20 mouse cellular contexts compared by ENCODE assay signal in genomic region chr13:28799474-28799873, GRCm38 (mm10).
DNase-seq lines count a peak whose midpoint lies in the region; ATAC-seq and TF ChIP-seq lines count a peak whose summit lies in the region.
"Had no signal": no experiment of that assay in that cellular context is flagged by ENCODE, and none has a peak within 500 bp of the region (broad histone marks: within the 10 kb centered on the region; RNA-seq: fewer than 3 reads in every experiment).

No protein-coding gene starts in this region.

- H3K9me3 ChIP-seq in forebrain, embryonic 15.5 days: no peaks in the 10 kb centered on the region
- H3K9me3 ChIP-seq in forebrain, embryonic 14.5 days (replicated peaks; ENCODE audit: control insufficient read depth, low read length): no peaks in the 10 kb centered on the region
- H3K9me3 ChIP-seq in CH12.LX (replicated peaks; ENCODE audit: low read length): no peaks in the 10 kb centered on the region
- H3K9me3 ChIP-seq: hindbrain, embryonic 12.5 days; hindbrain, embryonic 15.5 days had no signal

- peaks cover 51% of the 10 kb centered on the region for H3K4me1 ChIP-seq in forebrain, embryonic 15.5 days
- H3K4me1 ChIP-seq in forebrain, embryonic 14.5 days (ENCODE audit: control insufficient read depth, insufficient read depth, low read length): peaks cover 22% of the 10 kb centered on the region; the same call in 1 of the 2 replicates
- no peaks in the 10 kb centered on the region for H3K4me1 ChIP-seq in CH12.LX (ENCODE audit: control insufficient read depth in 1 of 2, insufficient read depth in 2 of 2)

- no peak for TF ChIP-seq POLR2A in CH12.LX (IDR thresholded peaks at IDR 0.05; ENCODE audit: low read depth, low read length)

- TF ChIP-seq RAD21 in CH12.LX (IDR thresholded peaks at IDR 0.05; ENCODE audit: low read depth, low read length): no peak

- TF ChIP-seq CTCF in CH12.LX (conservative IDR thresholded peaks at IDR 0.05 in 1 of 2, IDR thresholded peaks at IDR 0.05 in 1 of 2; ENCODE audit: low read depth in 2 of 2, low read length in 2 of 2): no peak

- no peak for TF ChIP-seq EP300 in CH12.LX (IDR thresholded peaks at IDR 0.05; ENCODE audit: low read length)

- no peaks in the 10 kb centered on the region for H3K79me2 ChIP-seq in CH12.LX (replicated peaks; ENCODE audit: control insufficient read depth, extremely low read depth, insufficient read depth, poor library complexity, severe bottlenecking)

- H3K27me3 ChIP-seq in forebrain, embryonic 15.5 days: no peaks in the 10 kb centered on the region
- no peaks in the 10 kb centered on the region for H3K27me3 ChIP-seq in forebrain, embryonic 14.5 days (replicated peaks; ENCODE audit: control insufficient read depth, insufficient read depth, low read length)
- H3K27me3 ChIP-seq in CH12.LX (replicated peaks): no peaks in the 10 kb centered on the region
- H3K27me3 ChIP-seq: hindbrain, embryonic 12.5 days; hindbrain, embryonic 15.5 days had no signal

- no peak overlapping the region for H3K4me3 ChIP-seq in forebrain, embryonic 15.5 days
- H3K4me3 ChIP-seq in forebrain, embryonic 14.5 days (ENCODE audit: low read depth, low read length): no peak overlapping the region
- no peak overlapping the region for H3K4me3 ChIP-seq in CH12.LX (replicated peaks in 1 of 3; ENCODE audit: low read depth in 2 of 3, low read length in 2 of 3, poor library complexity in 1 of 3)
- H3K4me3 ChIP-seq: gastrocnemius, adult 2 months; hindbrain, embryonic 12.5 days; hindbrain, embryonic 15.5 days had no signal

- ATAC-seq in forebrain, embryonic 15.5 days (replicated peaks): no peak
- no peak for ATAC-seq in forebrain, embryonic 14.5 days
- ATAC-seq: activated CD4-positive, CD25-positive, alpha-beta regulatory T cell, adult 4 months; forebrain, embryonic 16.5 days had no signal

- dilution Hi-C loops in CH12.LX (cut with MboI; ENCODE audit: extremely low pct_ligation_motif_present, extremely low pct_unique_long_range_greater_than_20kb, low sequenced_read_pairs): no loop called here

- no peak overlapping the region for H3K4me2 ChIP-seq in forebrain, embryonic 15.5 days (replicated peaks)
- no peak overlapping the region for H3K4me2 ChIP-seq in forebrain, embryonic 14.5 days (ENCODE audit: low read length)
- no peak overlapping the region for H3K4me2 ChIP-seq in CH12.LX (ENCODE audit: insufficient read depth, low read depth, poor library complexity, severe bottlenecking)
- H3K4me2 ChIP-seq: heart, embryonic 11.5 days; hindbrain, embryonic 12.5 days; hindbrain, embryonic 15.5 days had no signal

- H3K9ac ChIP-seq in forebrain, embryonic 15.5 days (replicated peaks): no peak overlapping the region
- H3K9ac ChIP-seq in forebrain, embryonic 14.5 days (ENCODE audit: low read length): no peak overlapping the region
- no peak overlapping the region for H3K9ac ChIP-seq in CH12.LX (ENCODE audit: insufficient read depth, low read depth)
- H3K9ac ChIP-seq: hindbrain, embryonic 12.5 days; hindbrain, embryonic 15.5 days had no signal

- H3K27ac ChIP-seq in forebrain, embryonic 15.5 days (replicated peaks): peak overlapping the region; percentile 33; the same call in 1 of the 2 replicates
- H3K27ac ChIP-seq in forebrain, embryonic 14.5 days (ENCODE audit: low read depth, low read length): no peak overlapping the region; the same call in 1 of the 2 replicates
- H3K27ac ChIP-seq in CH12.LX (ENCODE audit: insufficient read depth, low read depth): no peak overlapping the region
- H3K27ac ChIP-seq: gastrocnemius, adult 2 months; hindbrain, embryonic 12.5 days; hindbrain, embryonic 15.5 days had no signal

- H3K36me3 ChIP-seq in forebrain, embryonic 15.5 days: no peaks in the 10 kb centered on the region
- H3K36me3 ChIP-seq in forebrain, embryonic 14.5 days (ENCODE audit: control insufficient read depth, insufficient read depth, low read length): no peaks in the 10 kb centered on the region
- H3K36me3 ChIP-seq in CH12.LX (replicated peaks in 1 of 2; ENCODE audit: control insufficient read depth in 1 of 2, insufficient read depth in 1 of 2, low read length in 1 of 2): no peaks in the 10 kb centered on the region
- H3K36me3 ChIP-seq: hindbrain, embryonic 12.5 days; hindbrain, embryonic 15.5 days had no signal

- DNase-seq in forebrain, embryonic 14.5 days (ENCODE audit: low spot score): no peak
- DNase-seq in lung, postnatal 36 days: peak; percentile 46
- no peak for DNase-seq in lung, postnatal 4 days
- no peak for DNase-seq in CH12.LX (ENCODE audit: extremely low read depth)
- DNase-seq in urinary bladder, postnatal 36 days (ENCODE audit: low spot score in 2 of 2): no peak
- DNase-seq: adrenal gland, postnatal 10 days; adrenal gland, postnatal 36 days; B cell, adult 2 months; cerebellum, adult 18-20 months; cerebellum, adult 9-10 months; cerebellum, postnatal 14 days; gastrocnemius, adult 2 months; gastrocnemius, postnatal 14 days; heart, adult 11 months had no signal

- in situ Hi-C loops in CH12.LX (cut with MboI; ENCODE audit: low pct_ligation_motif_present, low pct_unique_long_range_greater_than_20kb, low sequenced_read_pairs): no loop called here

- 81% methylated on average over 1 of the region's 1 CpGs for WGBS in forebrain, embryonic 15.5 days
- 79% methylated on average over 1 of the region's 1 CpGs for WGBS in forebrain, embryonic 14.5 days

TF ChIP-seq in CH12.LX, 34 proteins besides CTCF, POLR2A, EP300 and RAD21:
- TF ChIP-seq ETS1 (conservative IDR thresholded peaks at IDR 0.05; ENCODE audit: low read depth, low read length): no peak
- peak; percentile 75 for TF ChIP-seq HCFC1 (IDR thresholded peaks at IDR 0.05; ENCODE audit: low read depth, low read length)
